Mouse (Mus musculus) CH12.LX (cell line): ENCODE measurements around the gene Ece2. TPM values are rescaled to one million over a fixed set of nuclear protein-coding genes. Genes with fewer than 3 reads are reported as not detected.
A peak's percentile ranks its signal among the peaks of the same experiment; 100 is the strongest.

Experiments used
- DNase-seq: peaks from one replicate; pipeline ENCODE4 v3.0.0-alpha.2; 2013; ENCODE audit errors: extremely low read depth
- H3K27ac ChIP-seq: 2 replicates; pipeline ENCODE4 v1.5.1; 2012; ENCODE audit warnings: low read depth, mild to moderate bottlenecking, control low read depth, moderate library complexity; ENCODE audit not compliant: insufficient read depth
- H3K27me3 ChIP-seq: replicated peaks from 2 replicates; pipeline ENCODE3; 2012; ENCODE audit warnings: inconsistent platforms
- H3K36me3 ChIP-seq, 2 experiments: replicated peaks in 1 of 2; 2 replicates each; pipeline versions ENCODE3 to v1.6.1; 2012; ENCODE audit warnings: inconsistent platforms in 1 of 2, low read length in 1 of 2, mild to moderate bottlenecking in 1 of 2, mixed read lengths in 1 of 2, moderate library complexity in 1 of 2; ENCODE audit not compliant: control insufficient read depth in 1 of 2, insufficient read depth in 1 of 2
- H3K4me1 ChIP-seq, 2 experiments: 2 replicates each; pipeline ENCODE4 v1.6.1; 2012; ENCODE audit warnings: inconsistent platforms in 1 of 2, moderate library complexity in 1 of 2; ENCODE audit not compliant: insufficient read depth in 2 of 2, control insufficient read depth in 1 of 2
- H3K4me2 ChIP-seq: 2 replicates; pipeline ENCODE4 v1.6.1; 2012; ENCODE audit warnings: low read depth, mild to moderate bottlenecking, control low read depth; ENCODE audit not compliant: poor library complexity, insufficient read depth, severe bottlenecking
- H3K4me3 ChIP-seq, 3 experiments: fragments of 150-350 bp in 1 of 3; sonication (generic) in 1 of 3; replicated peaks in 1 of 3; 2 replicates each; pipeline versions ENCODE3 to v1.5.1; 2011 to 2012; ENCODE audit warnings: low read depth in 2 of 3, low read length in 2 of 3, mild to moderate bottlenecking in 2 of 3, moderate library complexity in 2 of 3, control low read depth in 1 of 3, improper control_type of control experiment in 1 of 3, inconsistent platforms in 1 of 3, mixed read lengths in 1 of 3; ENCODE audit not compliant: poor library complexity in 1 of 3
- H3K79me2 ChIP-seq: replicated peaks from 2 replicates; pipeline ENCODE4 v1.6.1; 2012; ENCODE audit warnings: mild to moderate bottlenecking, moderate library complexity; ENCODE audit not compliant: control insufficient read depth, poor library complexity, insufficient read depth, severe bottlenecking; ENCODE audit errors: extremely low read depth
- H3K9ac ChIP-seq: 2 replicates; pipeline ENCODE4 v1.6.1; 2012; ENCODE audit warnings: low read depth, mild to moderate bottlenecking, control low read depth, moderate library complexity; ENCODE audit not compliant: insufficient read depth
- H3K9me3 ChIP-seq: replicated peaks from 2 replicates; pipeline ENCODE3; 2012; ENCODE audit warnings: low read length, inconsistent platforms, mixed read lengths
- BHLHE40 ChIP-seq: IDR thresholded peaks from 2 replicates; pipeline ENCODE4 v1.6.1; 2011; ENCODE audit warnings: mild to moderate bottlenecking, low read depth, low read length, improper control_type of control experiment
- CHD1 ChIP-seq: IDR thresholded peaks from 2 replicates; pipeline ENCODE4 v1.6.1; 2012; ENCODE audit warnings: low read depth, low read length, improper control_type of control experiment, inconsistent platforms
- CHD2 ChIP-seq: IDR thresholded peaks from 2 replicates; pipeline ENCODE4 v1.6.1; 2011; ENCODE audit warnings: low read length, improper control_type of control experiment
- CTCF ChIP-seq, 2 experiments: IDR thresholded peaks in 1 of 2; conservative IDR thresholded peaks in 1 of 2; 2 replicates each; pipeline ENCODE4 v1.5.1; 2011 to 2012; ENCODE audit warnings: low read depth in 2 of 2, low read length in 2 of 2, improper control_type of control experiment in 1 of 2, inconsistent platforms in 1 of 2, mild to moderate bottlenecking in 1 of 2, moderate library complexity in 1 of 2
- E2F4 ChIP-seq: IDR thresholded peaks from 2 replicates; pipeline ENCODE4 v1.6.1; 2011; ENCODE audit warnings: low read depth, low read length, improper control_type of control experiment; ENCODE audit not compliant: insufficient replicate concordance
- ELF1 ChIP-seq: IDR thresholded peaks from 2 replicates; pipeline ENCODE4 v1.6.1; 2014; ENCODE audit warnings: low read depth, mild to moderate bottlenecking, inconsistent platforms, low read length, improper control_type of control experiment
- EP300 ChIP-seq: IDR thresholded peaks from 2 replicates; pipeline ENCODE4 v1.6.1; 2011; ENCODE audit warnings: low read length, improper control_type of control experiment
- ETS1 ChIP-seq: conservative IDR thresholded peaks from 2 replicates; pipeline ENCODE4 v1.6.1; 2012; ENCODE audit warnings: low read depth, mild to moderate bottlenecking, inconsistent platforms, low read length, improper control_type of control experiment, moderate library complexity
- GABPA ChIP-seq: IDR thresholded peaks from 2 replicates; pipeline ENCODE4 v1.6.1; 2012; ENCODE audit warnings: low read depth, low read length, improper control_type of control experiment, inconsistent platforms; ENCODE audit not compliant: insufficient replicate concordance
- HCFC1 ChIP-seq: IDR thresholded peaks from 2 replicates; pipeline ENCODE4 v1.6.1; 2012; ENCODE audit warnings: low read depth, mild to moderate bottlenecking, inconsistent platforms, low read length, improper control_type of control experiment
- IRF4 ChIP-seq: IDR thresholded peaks from 2 replicates; pipeline ENCODE4 v1.6.1; 2014; ENCODE audit warnings: low read depth, mild to moderate bottlenecking, inconsistent platforms, low read length, improper control_type of control experiment
- JUN ChIP-seq: IDR thresholded peaks from 2 replicates; pipeline ENCODE4 v1.6.1; 2011; ENCODE audit warnings: low read depth, mild to moderate bottlenecking, low read length, improper control_type of control experiment, moderate library complexity; ENCODE audit not compliant: insufficient read depth
- JUND ChIP-seq: conservative IDR thresholded peaks from 2 replicates; pipeline ENCODE4 v1.6.1; 2011; ENCODE audit warnings: low read depth, low read length, improper control_type of control experiment
- KAT2A ChIP-seq: IDR thresholded peaks from 2 replicates; pipeline ENCODE4 v1.6.1; 2012; ENCODE audit warnings: low read length, improper control_type of control experiment, inconsistent platforms; ENCODE audit not compliant: insufficient replicate concordance
- MAFK ChIP-seq: IDR thresholded peaks from 2 replicates; pipeline ENCODE4 v1.6.1; 2011; ENCODE audit warnings: low read length, improper control_type of control experiment; ENCODE audit not compliant: insufficient replicate concordance
- MAX ChIP-seq: IDR thresholded peaks from 2 replicates; pipeline ENCODE4 v1.6.1; 2011; ENCODE audit warnings: low read length, improper control_type of control experiment
- MAZ ChIP-seq: IDR thresholded peaks from 2 replicates; pipeline ENCODE4 v1.6.1; 2012; ENCODE audit warnings: low read depth, mild to moderate bottlenecking, inconsistent platforms, low read length, improper control_type of control experiment, moderate library complexity
- MEF2A ChIP-seq: IDR thresholded peaks from 2 replicates; pipeline ENCODE4 v1.6.1; 2014; ENCODE audit warnings: low read depth, mild to moderate bottlenecking, inconsistent platforms, low read length, improper control_type of control experiment, borderline replicate concordance
- MXI1 ChIP-seq: IDR thresholded peaks from 2 replicates; pipeline ENCODE4 v1.6.1; 2011; ENCODE audit warnings: mild to moderate bottlenecking, low read depth, low read length, improper control_type of control experiment
- MYC ChIP-seq: IDR thresholded peaks from 2 replicates; pipeline ENCODE4 v1.6.1; 2011; ENCODE audit warnings: low read depth, mild to moderate bottlenecking, improper control_type of control experiment, low read length
- NELFE ChIP-seq: IDR thresholded peaks from 2 replicates; pipeline ENCODE4 v1.6.1; 2011; ENCODE audit warnings: low read depth, low read length, improper control_type of control experiment
- NRF1 ChIP-seq: IDR thresholded peaks from 2 replicates; pipeline ENCODE4 v1.6.1; 2014; ENCODE audit warnings: low read depth, mild to moderate bottlenecking, inconsistent platforms, low read length, improper control_type of control experiment, moderate library complexity
- PAX5 ChIP-seq: IDR thresholded peaks from 2 replicates; pipeline ENCODE4 v1.6.1; 2012; ENCODE audit warnings: low read length, inconsistent platforms, mixed read lengths
- POLR2A ChIP-seq: IDR thresholded peaks from 2 replicates; pipeline ENCODE4 v1.6.1; 2011; ENCODE audit warnings: low read depth, mild to moderate bottlenecking, improper control_type of control experiment, low read length
- POLR2AphosphoS2 ChIP-seq: IDR thresholded peaks from 2 replicates; pipeline ENCODE4 v1.6.1; 2011; ENCODE audit warnings: low read depth, low read length, improper control_type of control experiment
- RAD21 ChIP-seq: IDR thresholded peaks from 2 replicates; pipeline ENCODE4 v1.6.1; 2011; ENCODE audit warnings: low read depth, mild to moderate bottlenecking, low read length, improper control_type of control experiment, moderate library complexity
- RCOR1 ChIP-seq: conservative IDR thresholded peaks from 2 replicates; pipeline ENCODE4 v1.6.1; 2012; ENCODE audit warnings: low read depth, mild to moderate bottlenecking, inconsistent platforms, low read length, improper control_type of control experiment
- SIN3A ChIP-seq: IDR thresholded peaks from 2 replicates; pipeline ENCODE4 v1.6.1; 2012; ENCODE audit warnings: low read length, improper control_type of control experiment, inconsistent platforms
- SMC3 ChIP-seq: IDR thresholded peaks from 2 replicates; pipeline ENCODE4 v1.6.1; 2011; ENCODE audit warnings: low read depth, low read length, improper control_type of control experiment
- TBP ChIP-seq: conservative IDR thresholded peaks from 2 replicates; pipeline ENCODE4 v1.6.1; 2011; ENCODE audit warnings: low read depth, low read length, improper control_type of control experiment
- TCF12 ChIP-seq: IDR thresholded peaks from 2 replicates; pipeline ENCODE4 v1.6.1; 2014; ENCODE audit warnings: low read depth, mild to moderate bottlenecking, inconsistent platforms, low read length, improper control_type of control experiment
- UBTF ChIP-seq: IDR thresholded peaks from 2 replicates; pipeline ENCODE4 v1.6.1; 2012; ENCODE audit warnings: low read depth, mild to moderate bottlenecking, inconsistent platforms, low read length, improper control_type of control experiment, moderate library complexity
- USF1 ChIP-seq: IDR thresholded peaks from 2 replicates; pipeline ENCODE4 v1.6.1; 2014; ENCODE audit warnings: low read depth, mild to moderate bottlenecking, inconsistent platforms, low read length, improper control_type of control experiment
- USF2 ChIP-seq: conservative IDR thresholded peaks from 2 replicates; pipeline ENCODE4 v1.6.1; 2011; ENCODE audit warnings: low read depth, low read length, improper control_type of control experiment
- ZC3H11A ChIP-seq: IDR thresholded peaks from 2 replicates; pipeline ENCODE4 v1.6.1; 2012; ENCODE audit warnings: low read depth, mild to moderate bottlenecking, inconsistent platforms, low read length, improper control_type of control experiment
- ZKSCAN1 ChIP-seq: IDR thresholded peaks from 2 replicates; pipeline ENCODE4 v1.6.1; 2012; ENCODE audit warnings: low read depth, inconsistent platforms, low read length, improper control_type of control experiment, borderline replicate concordance
- ZMIZ1 ChIP-seq: IDR thresholded peaks from 2 replicates; pipeline ENCODE4 v1.6.1; 2012; ENCODE audit warnings: low read depth, mild to moderate bottlenecking, inconsistent platforms, low read length, improper control_type of control experiment
- ZNF384 ChIP-seq: IDR thresholded peaks from 2 replicates; pipeline ENCODE4 v1.6.1; 2012; ENCODE audit warnings: low read depth, low read length, improper control_type of control experiment, inconsistent platforms
- dilution Hi-C: fragments of 300-500 bp; cut with MboI; formaldehyde crosslinking; loops from 2 replicates; pipeline ENCODE4 v1.14.3; 2020; ENCODE audit warnings: low sequenced_read_pairs; ENCODE audit not compliant: extremely low pct_unique_long_range_greater_than_20kb, extremely low pct_ligation_motif_present
- in situ Hi-C: fragments of 300-500 bp; cut with MboI; formaldehyde crosslinking; loops from 3 replicates; pipeline ENCODE4 v1.14.3; 2019; ENCODE audit warnings: low sequenced_read_pairs, low pct_ligation_motif_present, low pct_unique_long_range_greater_than_20kb, mixed read lengths
- polyA plus RNA-seq: library from polyadenylated mRNA; unstranded; fragments of >175 nt; gene quantifications from 2 replicates; pipeline ENCODE4 v1.2.1, GENCODE M21; 2012; ENCODE audit warnings: low read depth; ENCODE audit not compliant: insufficient read length
- total RNA-seq, 2 experiments: library from RNA; depleted of rRNA; stranded (reverse); fragments of 300-350 nt in 1 of 2; fragments of >200 nt in 1 of 2; gene quantifications; 2 replicates each; pipeline ENCODE4 v1.2.3; 2012 to 2014

Gene Ece2
- total and polyA plus RNA-seq, 3 experiments, result 0.17 to 0.34 (median 0.26) TPM

DNA sequence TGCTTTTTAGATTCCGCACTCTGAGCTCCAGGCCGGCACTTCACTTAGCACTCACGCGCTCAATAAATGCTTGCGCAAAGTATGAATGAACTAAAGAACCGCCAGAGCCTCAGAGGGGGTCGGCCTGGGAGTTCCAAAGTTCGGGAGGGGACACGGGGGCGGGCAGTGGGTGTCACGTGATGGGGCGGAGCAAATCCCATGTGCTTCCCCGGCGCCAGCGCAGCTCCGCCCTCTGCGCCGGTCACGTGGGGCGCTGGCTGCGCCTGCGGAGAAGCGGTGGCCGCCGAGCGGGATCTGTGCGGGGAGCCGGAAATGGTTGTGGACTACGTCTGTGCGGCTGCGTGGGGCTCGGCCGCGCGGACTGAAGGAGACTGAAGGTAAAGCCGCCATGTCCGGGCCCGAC lies 42.9 kb downstream of the Ece2 start:
- in situ Hi-C loops, result no loop called here
- Histone ChIP-seq H3K4me3 (peak overlapping the region; percentile 75 to 94 (median 87)), H3K79me2 (peaks cover 47% of the 10 kb centered on the region), H3K9ac (peak overlapping the region; percentile 97)
- peak; percentile 53 for TF ChIP-seq ETS1
- TF ChIP-seq MXI1, result peak; percentile 79
- TF ChIP-seq JUND, result no peak
- TF ChIP-seq SMC3, result no peak
- TF ChIP-seq E2F4, result peak; percentile 42; the same call in 1 of the 2 replicates
- TF ChIP-seq NELFE, result peak; percentile 96
- TF ChIP-seq JUN, result no peak
- peak; percentile 93 for TF ChIP-seq POLR2A
- peak; percentile 98 for TF ChIP-seq MYC
- TF ChIP-seq RCOR1, result no peak
- peak; percentile 74 for TF ChIP-seq HCFC1
- no peak for TF ChIP-seq UBTF
- TF ChIP-seq ZNF384, result no peak
- peak; percentile 37; the same call in 1 of the 2 replicates for TF ChIP-seq POLR2AphosphoS2
- 0 out of 2 replicates have a peak, but pooled peaks have one; percentile 17 for TF ChIP-seq CHD2
- TF ChIP-seq USF1, result peak; percentile 100
- no peak for TF ChIP-seq PAX5
- TF ChIP-seq MAZ, result peak; percentile 86; the same call in 1 of the 2 replicates
- TF ChIP-seq MAFK, result no peak
- no peak for TF ChIP-seq ZC3H11A
- TF ChIP-seq CTCF (conservative IDR thresholded peaks at IDR 0.05 in 1 of 2, IDR thresholded peaks at IDR 0.05 in 1 of 2; ENCODE audit: low read depth in 2 of 2, low read length in 2 of 2), result no peak
- peak; percentile 100 for TF ChIP-seq USF2
- peak; percentile 67 for TF ChIP-seq MEF2A
- peak; percentile 82 for TF ChIP-seq SIN3A
- peak; percentile 60; the same call in 1 of the 2 replicates for TF ChIP-seq KAT2A
- TF ChIP-seq GABPA, result no peak
- peak; percentile 89 for TF ChIP-seq ELF1
- TF ChIP-seq ZMIZ1, result peak; percentile 93
- peak; percentile 91 for TF ChIP-seq TCF12
- peak; percentile 68 for TF ChIP-seq IRF4
- no peak for TF ChIP-seq ZKSCAN1
- peak; percentile 97 for TF ChIP-seq BHLHE40
- TF ChIP-seq MAX, result peak; percentile 100
- TF ChIP-seq CHD1, result no peak
- no peak for TF ChIP-seq RAD21
- peak; percentile 53; the same call in 1 of the 2 replicates for TF ChIP-seq EP300
- peak; percentile 26; the same call in 1 of the 2 replicates for TF ChIP-seq TBP
- TF ChIP-seq NRF1, result peak; percentile 90
- TF ChIP-seq, all 38 proteins: peak for 24
- H3K4me1 ChIP-seq, result peaks cover 15 to 42% of the 10 kb centered on the region in 2 experiments
- peak overlapping the region; percentile 38 for H3K27ac ChIP-seq
- dilution Hi-C loops, result no loop called here
- peaks cover 27 to 37% of the 10 kb centered on the region in 2 experiments for H3K36me3 ChIP-seq
- peak; percentile 96 for DNase-seq
- no peaks in the 10 kb centered on the region for H3K27me3 ChIP-seq
- peak overlapping the region; percentile 64 for H3K4me2 ChIP-seq
- no peaks in the 10 kb centered on the region for H3K9me3 ChIP-seq
